Mouse (Mus musculus) liver, embryonic 14.5 days (tissue): ENCODE results near the gene Col4a1.

Experiments
- CTCF ChIP-seq: IDR thresholded peaks from 2 replicates; pipeline ENCODE4 v1.5.1; 2016; ENCODE audit warnings: antibody characterized with exemption, low read depth, control low read depth
- EP300 ChIP-seq: IDR thresholded peaks from 2 replicates; pipeline ENCODE4 v1.6.1; 2016; ENCODE audit warnings: antibody characterized with exemption, low read depth

- TF ChIP-seq CTCF: no peak
- no peak for TF ChIP-seq EP300
These were observed 144.7 kb downstream of the Col4a1 start for GRCm38 (mm10) chr8:11167955-11168354.
